Mouse (Mus musculus): ENCODE data around the gene Alpl.

GRCm38 (mm10) chr4:137816216-137816615 is 20.0 kb upstream of the Alpl start:
- TF ChIP-seq CTCF (IDR thresholded peaks at IDR 0.05; ENCODE audit: insufficient read depth, low read depth, low read length) (no peak), POLR2A (IDR thresholded peaks at IDR 0.05; ENCODE audit: insufficient read depth, low read depth, low read length) (no peak)
